Mouse (Mus musculus): ENCODE data around the gene Vmn2r87.
"Not testable (repeated sequence)": the region's sequence is repeated elsewhere in the genome, so short reads cannot be mapped to it uniquely, and the experiment has no call there.

- TF ChIP-seq CTCF (IDR thresholded peaks at IDR 0.05; ENCODE audit: control insufficient read depth, insufficient read depth, insufficient replicate concordance, low read depth, low read length); POLR2A (IDR thresholded peaks at IDR 0.05; ENCODE audit: control insufficient read depth, low read depth, low read length): not testable (repeated sequence)
Observed at GRCm38 (mm10) chr10:130541931-130542691, 44.9 kb upstream of the Vmn2r87 start.
